Mouse (Mus musculus): Measurements from ENCODE around the gene Sipa1l3. TPM values are rescaled to one million over a fixed set of nuclear protein-coding genes. Genes with fewer than 3 reads are reported as not detected.

Gene Sipa1l3
- total RNA-seq, 2 experiments from 2014 or later: 17.8 to 20.2 TPM

DNA sequence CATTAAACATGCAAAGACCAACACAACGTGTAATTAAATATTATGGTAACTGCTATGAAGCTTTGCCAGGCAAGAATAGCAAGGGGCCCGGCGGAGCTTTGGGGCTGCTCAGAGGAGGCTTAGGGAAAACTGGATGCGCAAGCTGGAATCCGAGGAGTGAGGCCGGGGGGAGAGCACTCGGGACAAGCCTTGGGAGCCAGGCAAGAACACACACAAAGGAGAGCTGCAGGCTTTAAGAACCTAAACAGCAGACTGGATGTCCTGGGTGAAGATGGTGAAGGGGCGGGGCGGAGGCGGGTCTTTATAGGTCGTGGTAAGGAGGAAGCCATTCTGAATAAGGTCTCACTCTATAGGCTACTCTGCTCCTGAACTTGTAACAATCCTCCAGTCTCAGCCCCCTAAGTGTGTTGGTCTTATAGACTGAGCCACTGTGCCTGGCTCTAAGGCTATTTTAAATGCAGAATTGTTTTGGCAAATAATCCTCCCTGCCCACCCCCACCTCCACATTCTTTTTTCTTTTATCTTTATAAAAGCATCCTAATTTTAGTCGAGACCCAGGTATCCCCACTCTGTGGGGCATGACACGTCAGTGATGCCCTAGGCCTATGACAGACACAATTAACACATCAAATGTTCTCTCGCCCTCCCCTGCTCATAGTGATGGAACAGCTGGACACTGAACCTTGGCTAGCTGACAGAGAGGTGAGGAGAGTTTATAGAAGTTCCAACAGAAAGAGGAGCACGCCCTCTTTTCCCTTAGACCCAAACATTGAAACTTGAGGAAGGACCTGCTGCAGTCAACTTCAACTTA is 36.9 kb downstream of the Sipa1l3 start:
- no peak for DNase-seq
- intact Hi-C loops (cut with DNase I): no loop called here

DNA sequence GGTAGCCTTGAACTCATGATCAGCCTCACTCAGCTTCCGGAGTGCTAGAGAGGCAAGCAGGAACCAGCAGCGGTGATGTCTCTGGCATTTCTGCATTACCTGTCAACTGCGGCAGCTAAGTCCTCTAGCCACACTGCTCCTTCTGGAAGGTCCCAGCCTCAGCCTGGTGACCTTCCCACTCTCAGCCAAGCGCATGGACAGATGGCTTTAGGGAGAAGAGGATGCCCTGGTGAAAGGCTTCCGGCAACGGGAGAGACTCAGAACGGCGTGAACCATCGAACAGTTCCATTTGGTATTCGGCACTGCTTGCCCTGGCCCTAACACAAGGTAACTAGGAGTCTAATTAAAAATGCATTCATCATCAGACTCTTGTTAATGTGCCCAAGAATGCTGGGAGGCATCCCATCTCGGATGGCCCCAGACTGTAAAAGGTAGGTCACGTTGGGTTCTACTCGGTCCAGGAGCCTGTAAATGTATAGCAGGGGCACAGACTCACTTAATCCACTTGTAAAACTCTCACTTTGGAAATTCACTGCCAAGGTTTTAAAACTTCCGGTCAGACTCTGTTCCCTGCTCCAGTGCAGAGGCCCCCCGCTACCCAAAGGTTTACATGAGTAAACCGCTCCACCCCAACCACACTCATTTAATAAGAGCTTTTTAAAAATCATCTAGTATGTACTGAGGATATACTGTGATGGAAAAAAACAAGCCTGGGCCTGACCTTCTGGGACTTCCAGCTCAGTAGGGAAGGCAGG is 37.7 kb downstream of the Sipa1l3 start:
- intact Hi-C loops (cut with DNase I): no loop called here
- DNase-seq: no peak

DNA sequence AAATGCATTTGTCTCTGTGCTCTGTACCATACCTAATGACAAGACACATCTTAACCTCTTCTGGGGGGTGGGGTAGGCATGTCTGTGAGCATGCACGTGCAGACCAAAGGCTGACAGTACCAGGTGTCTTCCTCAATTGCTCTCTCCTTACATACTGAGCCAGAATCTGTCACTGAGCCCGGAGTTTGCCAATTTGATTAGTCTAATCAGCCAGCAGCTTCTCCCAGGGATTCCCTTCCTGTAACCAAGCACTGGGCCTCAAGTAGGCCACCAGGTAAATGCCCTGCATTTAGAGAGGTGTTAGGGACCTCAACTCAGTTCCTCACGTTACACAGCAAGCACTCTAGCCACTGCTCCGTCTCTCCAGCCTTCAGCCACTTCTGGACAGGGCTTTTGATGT is 38.3 kb downstream of the Sipa1l3 start:
- intact Hi-C loops (cut with DNase I): no loop called here
- no peak for DNase-seq

DNA sequence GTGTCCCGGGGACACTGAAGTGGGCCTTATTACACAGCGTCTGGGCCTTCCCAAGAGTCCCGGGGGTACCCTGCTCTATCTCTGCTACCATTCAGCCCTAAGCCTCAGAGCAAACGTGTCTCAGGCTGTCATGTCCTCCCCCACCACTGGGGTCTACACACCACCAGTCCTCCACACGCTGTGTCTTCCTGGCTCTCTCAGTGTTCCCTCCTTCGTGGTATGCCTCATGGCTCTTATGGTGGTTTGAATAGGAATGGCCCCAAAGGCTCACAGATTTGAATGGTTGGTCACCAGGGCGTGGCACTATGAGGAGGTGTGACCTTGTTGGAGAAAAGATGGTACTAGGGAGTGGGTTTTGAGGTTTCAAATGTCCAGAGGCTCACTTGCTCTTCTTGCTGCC is 43.4 kb downstream of the Sipa1l3 start:
- DNase-seq: no peak
- intact Hi-C loops (cut with DNase I): no loop called here

DNA sequence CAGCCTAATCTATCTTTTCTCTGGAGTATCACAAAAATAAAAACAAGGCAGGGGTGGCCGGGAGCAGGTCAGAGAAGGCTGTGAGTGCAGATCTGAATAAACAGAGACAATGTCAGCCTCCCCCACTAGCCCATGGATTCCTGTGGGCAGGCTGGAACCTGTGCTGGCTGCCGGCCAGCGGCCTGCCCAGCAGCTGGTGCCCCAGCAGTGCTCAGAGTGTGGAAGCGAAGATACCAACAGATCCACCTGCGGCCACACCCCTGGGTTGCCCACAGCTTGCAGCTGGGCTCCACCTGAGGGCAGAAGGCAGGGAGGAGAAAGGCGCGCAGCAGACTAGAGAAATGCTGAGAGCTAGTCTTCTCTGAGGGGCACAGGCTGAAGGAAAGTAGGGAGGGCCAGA is 47.1 kb downstream of the Sipa1l3 start:
- intact Hi-C loops (cut with DNase I): no loop called here
- no peak for DNase-seq

DNA sequence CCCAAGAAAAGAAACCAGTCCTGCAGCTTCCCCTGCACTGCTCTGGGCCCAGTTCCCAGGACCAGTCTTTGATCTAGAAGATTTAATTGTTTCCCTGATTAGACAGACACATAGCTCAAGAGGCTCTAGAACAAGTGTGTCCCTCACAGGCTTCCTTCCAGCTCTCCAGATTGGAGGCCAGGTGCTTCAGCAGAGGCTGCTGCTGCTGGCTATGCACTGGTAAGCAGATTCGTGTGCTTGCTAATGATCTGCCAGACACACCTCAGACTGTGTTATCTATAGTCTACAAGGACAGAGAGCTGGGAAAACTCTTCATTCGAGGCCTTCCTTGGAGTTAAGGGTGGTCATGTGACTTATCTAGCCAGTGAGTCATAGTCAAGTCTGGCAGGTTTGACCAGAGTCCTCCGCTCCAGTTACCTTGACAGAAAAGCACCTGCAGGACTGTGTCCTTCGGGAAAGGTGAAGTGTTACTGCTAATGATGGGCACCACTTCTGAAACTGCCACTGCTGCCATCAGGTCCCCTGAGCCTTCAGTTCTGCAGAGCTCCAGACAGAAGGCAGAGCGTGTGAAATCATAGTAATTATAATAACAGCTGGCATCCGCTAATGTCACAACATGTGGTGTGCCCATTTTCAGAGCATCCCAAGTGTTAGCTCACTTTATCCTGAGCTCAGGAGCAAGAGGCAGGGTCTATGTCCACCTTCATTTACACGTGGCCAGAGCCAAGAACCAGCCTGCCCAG is 48.7 kb downstream of the Sipa1l3 start:
- intact Hi-C loops (cut with DNase I): no loop called here
- no peak for DNase-seq

DNA sequence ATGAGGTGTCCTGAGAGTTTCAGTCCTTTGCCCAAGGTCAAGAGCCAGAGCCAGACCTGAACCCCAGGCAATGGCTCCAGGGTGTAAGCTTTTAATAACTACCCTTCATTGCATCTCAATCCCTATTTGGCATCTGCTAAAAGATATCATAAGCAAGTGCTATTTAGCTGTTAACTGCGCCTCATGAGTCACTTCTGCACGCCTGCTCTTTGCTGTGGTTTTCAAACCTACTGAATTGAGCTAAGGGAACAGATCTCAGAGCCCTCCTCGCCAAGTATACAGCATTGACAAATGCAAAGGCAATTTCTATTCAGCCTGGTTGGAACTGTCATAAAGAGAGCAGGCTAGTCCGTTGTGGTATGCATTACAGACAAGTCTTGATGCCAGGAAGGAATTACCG is 49.8 kb downstream of the Sipa1l3 start:
- DNase-seq: no peak
- intact Hi-C loops (cut with DNase I): no loop called here

DNA sequence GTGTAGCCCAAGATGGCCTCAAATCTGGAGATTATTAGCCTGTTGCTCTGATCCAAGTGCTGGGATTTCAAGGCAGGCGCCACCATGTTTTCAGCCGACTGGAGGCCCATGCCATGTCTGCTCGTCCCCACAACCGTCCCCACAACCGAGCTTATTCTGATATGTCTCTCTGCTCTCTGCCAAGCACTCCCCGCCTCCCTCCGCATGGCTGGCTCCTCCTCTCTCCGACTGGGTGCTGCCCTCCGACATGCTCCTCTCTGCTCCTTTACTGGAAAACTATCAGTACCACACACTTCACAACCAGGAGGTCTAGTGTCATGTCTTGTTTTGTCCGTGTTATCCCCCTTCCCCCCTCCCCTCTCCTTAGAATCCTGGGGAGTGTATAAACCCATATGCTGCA is 51.9 kb downstream of the Sipa1l3 start:
- intact Hi-C loops (cut with DNase I): no loop called here
- no peak for DNase-seq

DNA sequence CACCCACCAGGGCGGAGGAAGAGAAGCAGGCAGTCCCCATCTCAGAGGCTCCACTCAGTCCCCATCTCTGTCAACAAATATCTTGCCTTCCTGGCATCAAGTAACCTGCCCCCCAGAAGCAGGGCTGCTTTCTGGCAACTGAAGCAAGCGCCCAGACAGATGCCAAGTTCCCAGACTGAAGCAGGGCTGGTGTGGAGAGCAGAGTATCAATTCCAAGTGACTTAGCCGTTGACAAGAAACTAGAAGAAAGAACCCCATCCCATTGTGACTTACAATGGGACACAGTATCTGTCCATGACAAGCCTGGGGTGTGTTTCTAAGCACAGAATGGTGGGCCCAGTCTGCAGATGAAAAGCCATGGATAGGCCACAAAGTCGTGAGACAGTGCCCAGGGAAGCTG is 52.7 kb downstream of the Sipa1l3 start:
- DNase-seq: no peak
- intact Hi-C loops (cut with DNase I): no loop called here

DNA sequence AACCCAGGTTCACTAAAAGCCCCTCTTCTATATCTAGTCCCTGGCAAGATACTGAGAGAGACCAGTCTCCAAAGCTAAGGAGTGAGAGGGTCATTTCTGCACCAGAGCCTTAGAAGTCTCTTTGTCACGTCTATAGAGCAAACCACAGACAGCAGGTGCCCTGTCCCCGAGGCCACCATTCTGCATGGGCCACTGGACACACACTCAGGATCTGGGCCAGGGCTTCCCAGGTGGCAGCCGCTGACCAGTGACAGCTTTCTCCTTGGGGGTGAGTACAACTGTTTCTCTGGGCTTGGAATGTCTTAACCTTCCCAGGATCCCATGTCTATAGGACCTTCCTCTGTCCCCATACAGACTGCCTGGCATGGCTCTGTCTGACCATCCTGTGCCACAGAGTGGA is 55.6 kb downstream of the Sipa1l3 start:
- DNase-seq: no peak
- intact Hi-C loops (cut with DNase I): no loop called here

DNA sequence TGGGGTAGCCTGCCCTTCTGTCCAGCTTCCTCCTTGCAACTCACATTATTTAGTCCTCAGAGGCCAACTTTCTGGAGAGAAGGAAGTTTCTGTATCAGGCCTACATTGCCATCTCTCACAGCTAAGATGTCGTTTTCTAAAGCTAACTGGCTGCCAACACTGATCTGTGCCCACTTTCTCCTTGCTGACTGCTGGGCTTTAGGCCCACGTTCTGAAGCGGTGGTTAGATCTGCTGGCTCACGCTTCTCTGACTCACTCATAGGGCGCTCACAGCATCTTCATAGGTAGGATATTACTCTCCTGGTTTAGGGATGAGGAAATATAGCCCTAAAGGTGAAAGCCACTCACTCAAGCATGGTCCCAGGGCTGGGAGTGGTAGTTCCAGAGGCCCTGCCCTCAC is 56.3 kb downstream of the Sipa1l3 start:
- intact Hi-C loops (cut with DNase I): no loop called here
- no peak for DNase-seq

DNA sequence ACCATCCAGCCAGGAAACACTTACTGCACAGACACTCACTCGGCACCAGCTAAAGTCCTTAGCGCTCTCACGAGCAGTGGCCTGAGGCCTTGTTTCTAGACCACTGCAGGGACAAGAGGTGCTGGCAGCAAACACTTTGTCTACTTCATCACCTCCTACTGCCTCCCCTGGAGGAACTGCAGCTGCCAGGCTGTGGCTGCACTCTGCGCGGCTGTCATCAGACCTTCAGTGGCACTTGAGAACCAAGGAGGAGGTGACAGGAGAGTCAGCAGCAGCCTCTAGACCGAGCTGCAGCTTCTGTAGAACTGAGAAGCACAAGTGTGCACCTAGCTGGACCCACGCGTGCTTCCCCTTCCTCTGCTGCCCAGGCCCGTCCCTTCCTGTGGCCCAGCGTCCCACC is 56.9 kb downstream of the Sipa1l3 start:
- intact Hi-C loops (cut with DNase I): no loop called here
- DNase-seq: peak; percentile 68 to 75

DNA sequence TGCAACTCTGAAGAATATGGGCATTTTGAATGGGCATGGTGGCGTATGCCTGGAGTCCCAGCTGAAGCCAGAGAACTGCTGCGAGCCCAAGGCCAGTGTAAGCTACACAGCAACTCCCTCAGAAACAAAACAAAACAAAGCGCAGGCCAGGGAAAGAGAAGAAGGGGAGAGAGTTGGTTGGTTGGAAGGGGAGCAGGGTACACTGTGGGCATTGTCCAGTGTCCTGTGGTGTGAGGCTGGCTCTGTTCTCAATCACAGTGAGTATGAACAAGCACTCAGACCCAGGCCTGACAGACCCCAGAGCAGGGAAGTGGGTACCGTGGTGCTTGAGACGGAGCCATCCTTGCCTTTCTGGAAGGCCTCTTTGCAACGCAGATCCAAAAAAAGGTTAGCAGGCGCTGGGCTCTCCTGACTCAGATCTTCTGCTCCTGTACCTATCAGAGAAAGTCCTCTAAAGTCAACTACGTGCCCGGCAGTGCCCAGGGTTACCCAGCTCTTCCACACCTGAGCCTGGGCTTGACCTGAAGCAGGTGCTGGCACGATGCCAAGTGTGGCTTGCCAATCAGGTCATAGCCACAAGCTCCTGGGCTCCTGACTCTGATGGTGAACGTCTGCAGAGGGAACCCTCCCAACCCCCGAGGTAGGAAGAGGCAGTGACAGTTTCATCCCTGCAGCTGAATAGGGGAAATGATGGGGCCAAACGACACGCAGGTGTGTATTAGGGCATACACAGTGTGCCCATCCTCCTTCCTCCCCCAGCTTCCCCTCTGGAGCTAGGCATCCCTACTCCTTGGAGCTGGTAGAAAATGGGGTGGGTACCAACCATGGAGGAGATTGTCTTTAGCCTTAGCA is 59.3 kb downstream of the Sipa1l3 start:
- no peak for DNase-seq
- intact Hi-C loops (cut with DNase I): no loop called here

DNA sequence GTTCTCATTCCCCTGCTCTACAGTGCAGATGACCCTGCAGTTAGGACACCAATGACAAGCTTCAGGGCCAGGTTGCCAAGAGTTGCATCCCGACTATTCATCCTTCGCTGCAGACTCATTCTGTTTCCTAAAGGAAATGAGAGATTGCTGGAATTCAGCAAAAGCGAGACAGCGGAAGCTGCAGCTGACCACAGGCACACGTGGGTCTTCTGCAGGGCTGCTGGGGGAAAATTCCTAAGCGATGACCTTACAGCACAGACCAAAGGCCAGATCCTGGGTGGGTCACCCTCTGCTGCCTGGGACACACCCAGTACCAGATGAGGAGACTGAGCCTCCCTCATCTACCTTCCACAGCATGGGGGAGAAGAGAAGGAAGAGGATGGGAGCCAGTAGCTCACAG is 60.7 kb downstream of the Sipa1l3 start:
- DNase-seq: peak; percentile 67 to 68
- intact Hi-C loops (cut with DNase I): no loop called here

DNA sequence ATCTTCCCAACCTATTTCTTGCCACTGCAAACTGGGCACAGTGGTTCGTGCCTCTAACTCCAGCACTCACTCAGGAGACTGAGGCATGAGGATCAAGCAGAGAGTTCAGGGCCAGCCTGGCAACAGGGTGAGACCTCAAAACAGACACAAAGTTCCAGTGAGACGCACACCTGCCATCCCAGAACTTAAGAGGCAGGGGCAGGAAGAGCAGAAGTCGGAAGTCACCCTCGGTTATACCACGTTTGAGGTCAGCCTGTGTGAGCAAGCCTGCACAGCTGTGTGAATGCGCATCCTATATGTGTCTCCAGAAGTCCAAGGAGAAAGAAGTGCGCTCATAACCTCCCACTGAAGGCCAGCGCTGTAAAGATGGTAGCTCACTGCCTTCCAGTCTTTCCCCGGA is 61.7 kb downstream of the Sipa1l3 start:
- intact Hi-C loops (cut with DNase I): no loop called here
- no peak for DNase-seq

DNA sequence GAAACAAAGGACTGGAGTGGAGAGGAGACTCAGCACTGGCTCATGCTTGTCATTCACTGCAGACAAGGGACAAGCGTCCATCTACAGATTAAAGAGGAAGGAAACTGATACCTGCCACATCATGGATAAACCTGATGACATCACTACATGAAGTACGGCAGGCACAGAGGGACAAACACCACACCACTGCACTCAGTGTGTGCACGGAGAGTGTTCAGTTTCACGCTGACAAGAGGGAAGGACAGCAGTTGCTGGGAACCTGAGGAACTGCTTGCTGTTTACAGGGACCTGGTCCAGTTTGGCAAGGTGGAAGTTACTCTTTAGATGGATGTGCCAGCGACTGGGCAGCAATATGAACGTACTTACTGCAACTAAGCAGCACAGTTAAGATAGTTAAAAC is 62.9 kb downstream of the Sipa1l3 start:
- intact Hi-C loops (cut with DNase I): no loop called here

DNA sequence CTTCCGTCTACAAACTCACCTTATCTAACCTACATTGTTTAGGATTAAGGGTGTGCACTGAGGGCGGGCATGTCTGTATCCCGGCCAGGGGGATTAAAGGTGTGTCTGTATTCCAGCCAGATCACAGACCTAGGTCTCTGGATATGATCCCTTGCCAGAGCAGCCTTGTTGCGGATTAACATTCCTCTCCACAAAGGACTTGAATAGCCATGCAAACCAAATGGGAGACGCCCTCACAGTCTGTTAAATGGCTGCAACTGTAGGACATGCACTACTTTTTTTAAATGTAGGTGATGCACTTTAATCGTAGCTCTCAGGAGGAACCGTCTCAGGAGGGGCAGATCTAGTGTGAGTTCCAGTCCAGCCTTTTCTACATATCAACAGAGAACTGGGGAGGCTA is 63.5 kb downstream of the Sipa1l3 start:
- intact Hi-C loops (cut with DNase I): loop anchor here (5.0 kb wide), 2 partner anchors 62 to 73 kb away; partner anchors contain the start of gene Sipa1l3
- DNase-seq: no peak

More for the DNA sequence above, 62.9 kb downstream of the Sipa1l3 start:
- DNase-seq: no peak

DNA sequence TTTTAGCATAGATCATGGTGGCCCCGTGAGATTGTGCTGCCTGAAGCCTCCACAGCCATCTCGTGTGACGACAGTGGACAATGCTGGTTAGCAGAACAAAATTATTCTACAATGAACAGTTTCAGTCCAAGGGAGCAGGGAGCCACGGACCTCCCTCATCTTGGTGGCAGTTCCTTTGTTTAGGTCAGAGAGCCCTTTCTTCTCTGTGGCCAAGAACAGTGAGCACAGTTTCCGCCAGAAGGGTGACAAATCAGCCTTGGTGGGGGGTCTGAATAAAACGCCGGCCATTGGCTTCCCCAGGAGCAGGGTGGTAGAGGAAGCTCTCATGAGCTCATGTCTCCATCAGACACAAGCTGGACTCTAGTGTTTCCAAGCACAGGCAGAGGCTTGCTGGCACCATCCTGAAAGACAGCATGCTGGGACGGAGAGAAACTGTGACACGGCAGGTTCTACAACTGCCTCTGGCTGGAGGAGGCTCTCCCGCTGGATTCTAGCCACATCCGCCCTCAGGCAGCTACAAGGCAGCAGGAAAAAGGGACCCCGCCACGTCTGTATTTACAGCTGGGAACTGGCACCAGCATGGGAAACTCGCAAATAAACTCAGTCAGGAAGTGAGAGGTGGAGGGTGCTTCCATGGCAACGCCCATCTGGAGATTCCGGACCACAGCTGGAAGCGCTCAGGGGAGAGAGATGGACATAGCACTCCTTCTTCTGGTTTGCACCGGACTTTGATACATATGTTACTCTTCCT is 65.3 kb downstream of the Sipa1l3 start:
- DNase-seq: peak; percentile 88 to 89
- intact Hi-C loops (cut with DNase I): loop anchor here (5.0 kb wide), 2 partner anchors 64 to 71 kb away; partner anchors contain the start of gene Sipa1l3

DNA sequence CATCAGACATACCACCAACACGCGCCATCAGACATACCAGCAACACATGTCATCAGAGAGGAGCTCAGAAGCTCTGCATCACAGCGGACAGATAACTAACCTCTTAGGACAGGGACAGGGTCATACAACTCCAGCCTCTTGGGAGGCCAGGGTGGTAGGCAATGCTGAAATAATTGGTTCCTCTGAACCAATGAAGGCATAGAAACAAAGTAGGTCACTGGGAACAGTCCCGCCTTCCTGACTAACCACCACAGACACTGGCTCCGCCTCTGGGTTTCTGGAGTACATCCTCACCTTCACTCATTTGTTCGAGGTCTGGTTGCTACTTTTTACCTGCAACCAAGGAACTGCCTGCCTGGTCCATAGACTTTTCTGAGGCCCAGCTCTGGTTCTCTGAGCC is 66.1 kb downstream of the Sipa1l3 start:
- intact Hi-C loops (cut with DNase I): loop anchor here (5.0 kb wide), 2 partner anchors 65 to 70 kb away; partner anchors contain the start of gene Sipa1l3

DNA sequence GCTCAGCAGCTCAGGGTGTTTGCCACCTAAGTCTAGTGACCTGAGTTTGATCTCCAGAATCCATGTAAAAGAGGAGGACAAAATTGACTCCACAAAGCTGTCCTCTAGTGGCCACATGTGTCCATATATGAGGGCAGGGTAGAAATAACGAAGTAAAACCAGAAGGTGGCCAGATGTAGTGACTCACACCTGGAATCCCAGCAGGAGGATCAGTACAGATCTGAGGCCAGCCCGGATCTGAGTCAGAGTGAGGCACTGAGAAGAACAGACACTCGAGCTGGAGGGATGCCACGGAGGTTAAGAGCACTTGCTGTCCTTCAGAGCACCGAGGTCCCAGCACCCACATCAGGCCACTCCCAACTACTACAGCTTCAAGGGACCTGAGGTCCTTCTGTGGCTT is 68.3 kb downstream of the Sipa1l3 start:
- DNase-seq: no peak
- intact Hi-C loops (cut with DNase I): loop anchor here (5.0 kb wide), 2 partner anchors 67 to 68 kb away; partner anchors contain the start of gene Sipa1l3

More for the DNA sequence above, 66.1 kb downstream of the Sipa1l3 start:
- no peak for DNase-seq
